Mouse (Mus musculus): ENCODE measurements around the gene Tcf7l1.
A peak's percentile ranks its signal among the peaks of the same experiment; 100 is the strongest.

DNA sequence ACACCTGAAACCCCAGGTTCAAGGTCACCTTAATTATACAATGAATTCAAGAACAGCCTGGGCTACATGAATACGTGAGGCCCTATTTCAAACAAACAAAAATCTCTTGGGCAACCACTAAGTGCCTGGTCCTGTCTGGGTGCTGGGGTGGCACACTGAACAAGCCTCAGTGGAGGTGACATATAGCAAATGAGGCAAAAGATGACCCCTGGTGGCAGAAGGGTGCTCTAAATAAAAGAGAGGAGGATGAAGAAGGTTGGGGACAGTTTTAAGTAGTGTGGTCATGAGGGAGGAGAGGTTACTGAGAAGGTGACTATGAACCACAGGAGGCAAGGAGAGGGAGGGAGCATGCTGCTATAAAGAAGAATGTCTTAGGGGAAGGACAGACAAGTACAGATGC lies 37.8 kb downstream of the Tcf7l1 start:
- TF ChIP-seq CTCF (IDR thresholded peaks at IDR 0.05) (peak; percentile 45), EP300 (IDR thresholded peaks at IDR 0.05) (no peak)
